Mouse (Mus musculus) right cerebral cortex, adult 2 months (tissue): Measurements from ENCODE around the gene Sphk1.

ENCODE experiments used
- DNase-seq, 2 experiments: peaks; one replicate each; pipeline ENCODE4 v3.0.0; 2021 to 2022; ENCODE audit warnings: low spot score in 2 of 2

Sphk1 gene

DNA sequence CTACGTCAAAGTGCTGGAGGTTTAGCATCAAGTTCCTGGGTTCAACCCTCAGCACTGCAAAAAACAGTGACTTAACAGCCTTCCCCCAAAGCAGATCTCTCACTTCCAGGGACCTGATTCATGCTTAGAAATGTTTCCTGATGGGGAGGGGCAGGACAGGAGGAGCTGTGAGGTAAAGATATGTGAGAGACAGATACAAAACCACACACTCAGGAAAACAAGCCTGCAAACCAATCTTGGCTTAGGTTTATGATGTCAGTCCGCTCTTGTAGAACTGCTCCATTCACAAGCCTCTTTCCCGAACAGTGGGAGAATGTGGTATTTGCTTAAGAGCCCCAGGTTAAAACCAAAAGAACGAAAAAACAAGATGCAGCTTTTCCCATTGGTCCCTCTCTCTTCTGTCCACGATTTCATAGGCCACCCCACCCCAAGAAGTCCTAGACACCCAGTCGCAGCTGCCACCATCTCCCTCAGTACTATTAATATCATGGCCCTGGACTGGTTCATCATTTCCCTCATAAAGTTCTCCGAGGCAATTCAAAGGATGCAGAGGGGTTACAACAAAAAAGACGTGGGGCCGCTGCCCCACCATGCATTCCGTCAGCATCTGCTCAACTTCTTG, 49.4 kb downstream of the Sphk1 start:
- DNase-seq, result peak in 1 of 2 experiments; percentile 31

DNA sequence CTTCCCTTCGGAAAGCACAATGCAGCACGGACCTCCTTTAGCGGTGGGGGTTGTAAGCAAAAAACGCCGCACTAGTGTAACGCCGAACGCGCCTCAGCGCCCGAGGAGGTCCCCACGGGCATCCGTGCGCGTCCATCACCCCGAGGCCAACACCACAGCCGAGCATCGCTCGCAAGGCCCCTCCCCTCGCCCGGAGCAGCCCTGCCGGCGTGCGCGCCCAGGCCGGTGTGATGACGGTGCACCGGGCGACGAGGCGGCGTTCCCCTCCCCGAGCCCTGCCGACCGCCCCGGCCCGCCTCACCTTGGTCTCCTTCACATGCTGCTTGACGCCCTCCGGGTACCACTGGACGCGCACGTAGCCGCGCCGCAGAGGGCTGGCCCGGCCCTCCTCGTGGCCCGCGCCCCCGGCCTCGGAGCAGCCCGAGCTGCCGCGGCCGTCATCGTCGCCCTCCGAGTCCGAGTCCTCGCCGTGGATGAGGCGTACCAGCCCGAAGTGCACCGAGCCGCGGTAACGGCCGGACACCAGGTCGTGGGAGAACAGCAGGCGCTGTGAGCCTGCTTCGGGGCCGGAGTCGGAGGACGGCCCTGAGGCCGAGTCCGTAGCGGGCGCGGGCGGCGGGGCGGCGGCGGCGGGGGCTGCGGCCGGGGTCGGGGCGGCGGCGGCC, 50.1 kb downstream of the Sphk1 start:
- peak; percentile 48 to 59 for DNase-seq

DNA sequence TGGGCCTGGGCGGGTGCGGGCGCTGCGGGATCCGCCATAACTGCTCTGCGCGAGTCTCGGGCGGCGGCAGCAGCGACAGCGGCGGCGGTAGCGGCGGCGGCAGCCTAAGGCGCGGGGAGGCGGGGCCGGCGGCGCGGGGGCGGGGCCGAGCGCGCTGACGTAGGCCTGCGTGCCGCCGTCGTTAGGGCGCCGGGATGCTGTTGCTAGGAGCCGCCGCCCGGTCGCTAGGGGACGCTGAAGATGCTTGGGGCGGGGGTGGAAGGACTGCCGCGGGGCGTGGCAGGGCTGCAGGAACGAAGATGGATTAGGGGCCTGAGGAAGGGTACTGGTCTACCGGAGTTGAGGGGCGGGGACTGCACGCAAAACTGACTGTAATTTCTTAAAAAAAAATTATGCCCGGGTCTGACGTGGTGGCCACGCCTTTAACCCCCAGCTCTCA, 50.7 kb downstream of the Sphk1 start, which contains the start of gene Ube2o:
Ube2o (minus strand) TSS at position 72 of the 439 bp plus-strand sequence.
- DNase-seq, result peak; percentile 83 to 85

DNA sequence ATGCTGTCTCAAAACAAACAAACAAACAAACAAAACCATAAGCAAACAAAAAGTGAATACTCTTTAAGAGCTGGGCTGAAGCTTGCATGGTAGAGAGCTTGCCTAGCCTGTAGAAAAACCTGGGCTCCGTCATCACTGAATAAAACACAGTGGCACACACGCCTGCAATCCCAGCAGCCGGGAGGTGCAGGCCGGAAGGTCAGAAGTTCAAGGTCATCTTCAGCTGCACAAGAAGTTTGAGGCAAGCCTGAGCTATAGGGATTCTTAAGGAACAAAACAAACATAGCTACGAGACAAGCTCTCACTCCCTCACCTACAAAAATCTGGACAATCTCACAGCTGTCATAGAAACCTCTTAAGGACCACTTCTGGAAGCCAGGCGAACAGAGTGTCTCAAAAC, 55.0 kb downstream of the Sphk1 start:
- DNase-seq, result no peak
